Mouse (Mus musculus) cortical plate, adult 2 months (tissue): ENCODE data around the gene Foxj3.

ENCODE experiments used
- CTCF ChIP-seq: fragments of 200-500 bp; IDR thresholded peaks from 2 replicates; pipeline ENCODE4 v1.5.1; 2011; ENCODE audit warnings: mild to moderate bottlenecking, control low read depth, low read length; ENCODE audit not compliant: insufficient read depth; ENCODE audit errors: extremely low read depth
- POLR2A ChIP-seq: fragments of 200-500 bp; IDR thresholded peaks from 2 replicates; pipeline ENCODE4 v1.6.1; 2011; ENCODE audit warnings: mild to moderate bottlenecking, low read length, control low read depth; ENCODE audit not compliant: insufficient read depth; ENCODE audit errors: extremely low read depth

GRCm38 (mm10) chr4:119636731-119637130 lies 99.9 kb downstream of the Foxj3 start:
- no peak for TF ChIP-seq CTCF
- TF ChIP-seq POLR2A = no peak
